Mouse (Mus musculus) cerebellum, adult 9-11 months (tissue): ENCODE measurements around the gene Ubiad1.

Source experiments
- DNase-seq: peaks from one replicate; pipeline ENCODE4 v3.0.0; 2022

The Ubiad1 gene

GRCm38 (mm10) chr4:148444250-148444967 is at the start of gene Ubiad1:
TSS of gene Ubiad1 (minus strand) at chr4:148444771.
- DNase-seq: peak; percentile 83

GRCm38 (mm10) chr4:148491448-148491847 is 46.9 kb upstream of the Ubiad1 start:
- DNase-seq: peak; percentile 70

- no peak for DNase-seq
Observed at GRCm38 (mm10) chr4:148490502-148490901, 45.9 kb upstream of the Ubiad1 start.

GRCm38 (mm10) chr4:148487841-148488240 is 43.3 kb upstream of the Ubiad1 start:
- no peak for DNase-seq

GRCm38 (mm10) chr4:148484511-148484910 is 39.9 kb upstream of the Ubiad1 start:
- no peak for DNase-seq

- DNase-seq: no peak
Observed at GRCm38 (mm10) chr4:148481557-148482168, 37.1 kb upstream of the Ubiad1 start.

GRCm38 (mm10) chr4:148480245-148480644 is 35.7 kb upstream of the Ubiad1 start:
- DNase-seq: no peak

- DNase-seq: no peak
Observed at GRCm38 (mm10) chr4:148473496-148473895, 28.9 kb upstream of the Ubiad1 start.

GRCm38 (mm10) chr4:148472436-148473174 is 28.0 kb upstream of the Ubiad1 start:
- DNase-seq: no peak

- DNase-seq: no peak
Observed at GRCm38 (mm10) chr4:148471363-148471806, 26.8 kb upstream of the Ubiad1 start.

- no peak for DNase-seq
Observed at GRCm38 (mm10) chr4:148469487-148470252, 25.1 kb upstream of the Ubiad1 start.

- DNase-seq: no peak
Observed at GRCm38 (mm10) chr4:148468396-148468795, 23.8 kb upstream of the Ubiad1 start.

GRCm38 (mm10) chr4:148466511-148467079 is 22.0 kb upstream of the Ubiad1 start:
- no peak for DNase-seq

- DNase-seq: no peak
Observed at GRCm38 (mm10) chr4:148464869-148465268, 20.3 kb upstream of the Ubiad1 start.

GRCm38 (mm10) chr4:148464301-148464700 is 19.7 kb upstream of the Ubiad1 start:
- no peak for DNase-seq

GRCm38 (mm10) chr4:148463208-148463960 is 18.8 kb upstream of the Ubiad1 start:
- DNase-seq: peak; percentile 70

GRCm38 (mm10) chr4:148462717-148463116 is 18.1 kb upstream of the Ubiad1 start:
- DNase-seq: no peak

GRCm38 (mm10) chr4:148461772-148462171 is 17.2 kb upstream of the Ubiad1 start:
- no peak for DNase-seq

GRCm38 (mm10) chr4:148460656-148461284 is 16.2 kb upstream of the Ubiad1 start:
- DNase-seq: no peak

- no peak for DNase-seq
Observed at GRCm38 (mm10) chr4:148455477-148456025, 11.0 kb upstream of the Ubiad1 start.

GRCm38 (mm10) chr4:148453707-148454106 is 9.1 kb upstream of the Ubiad1 start:
- no peak for DNase-seq
